Mouse (Mus musculus): ENCODE results near the gene Mucl3.

Mucl3 gene

DNA sequence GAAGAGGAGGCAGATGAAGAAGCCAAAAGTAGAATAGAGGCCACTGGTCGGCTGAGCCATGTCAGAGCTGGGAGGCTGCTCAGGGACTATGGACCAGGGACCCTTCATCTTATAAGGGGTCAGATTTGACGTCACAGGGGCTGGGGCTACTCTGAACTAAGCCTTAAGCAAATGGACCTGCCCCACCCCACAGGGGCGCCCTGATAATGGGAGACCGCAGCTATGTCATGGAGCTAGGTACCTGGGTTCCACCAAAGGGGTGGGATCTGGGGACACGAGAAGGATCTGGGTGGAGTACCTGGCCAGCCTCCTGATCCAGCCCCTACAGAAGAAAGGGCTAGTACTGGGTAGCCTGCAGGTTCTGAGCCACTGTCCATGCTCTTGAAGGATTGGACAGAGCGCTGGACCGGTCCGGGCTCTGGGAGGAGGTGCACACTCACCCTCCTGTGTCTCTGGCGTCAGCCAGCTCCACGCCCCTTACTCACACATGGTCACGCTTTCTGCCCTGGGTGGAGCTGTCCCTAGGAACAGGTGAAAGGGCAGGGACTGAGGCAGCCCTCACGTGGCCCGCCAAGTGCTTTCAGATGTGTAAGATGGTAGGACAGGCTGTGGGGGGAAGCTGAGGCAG, at the start of gene Mucl3:
Gene Mucl3, minus strand, starts transcription at position 87 of the 628 bp plus-strand sequence.
- DNase-seq (ENCODE audit: low read depth), result no peak

DNA sequence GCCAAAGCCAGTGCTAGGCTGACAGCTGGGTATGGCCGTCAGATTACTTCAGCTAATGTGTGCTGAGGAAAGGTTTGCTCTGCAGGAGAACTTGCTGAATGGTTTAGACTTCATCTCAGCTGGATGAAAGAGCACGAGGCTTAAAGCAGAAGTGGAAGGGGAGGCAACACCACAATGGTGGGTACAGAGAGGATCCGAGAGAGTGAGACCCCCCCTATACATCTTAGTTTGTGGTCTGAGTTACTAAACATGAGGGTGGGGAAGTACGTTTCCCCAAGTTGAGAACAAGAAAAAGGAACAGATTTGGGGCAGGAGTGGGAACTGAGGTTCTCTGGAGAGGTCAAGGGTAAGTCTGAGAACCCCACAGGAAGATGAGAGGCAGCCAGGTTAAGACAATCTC, 48.9 kb upstream of the Mucl3 start:
- DNase-seq (ENCODE audit: low read depth), result no peak

DNA sequence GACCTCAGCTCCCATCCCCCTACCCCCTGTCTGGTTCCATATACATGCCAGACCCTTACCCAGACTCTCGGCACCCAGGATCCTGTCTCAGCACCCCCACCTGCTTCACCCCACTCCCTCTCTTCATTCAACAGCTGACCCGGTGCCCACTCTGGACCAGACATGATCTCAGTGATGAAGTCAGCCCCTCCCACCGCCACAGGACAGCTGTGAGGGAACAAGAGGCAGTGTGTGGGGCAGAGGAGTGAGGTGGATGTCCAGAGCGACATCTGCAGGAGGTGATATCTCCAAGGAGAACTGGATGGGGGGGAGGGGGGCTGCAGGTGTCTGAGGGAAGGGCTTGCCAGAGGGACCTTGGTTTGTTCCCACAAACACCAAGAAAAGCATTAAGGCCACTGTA, 48.3 kb upstream of the Mucl3 start:
- no peak for DNase-seq (ENCODE audit: low read depth)

DNA sequence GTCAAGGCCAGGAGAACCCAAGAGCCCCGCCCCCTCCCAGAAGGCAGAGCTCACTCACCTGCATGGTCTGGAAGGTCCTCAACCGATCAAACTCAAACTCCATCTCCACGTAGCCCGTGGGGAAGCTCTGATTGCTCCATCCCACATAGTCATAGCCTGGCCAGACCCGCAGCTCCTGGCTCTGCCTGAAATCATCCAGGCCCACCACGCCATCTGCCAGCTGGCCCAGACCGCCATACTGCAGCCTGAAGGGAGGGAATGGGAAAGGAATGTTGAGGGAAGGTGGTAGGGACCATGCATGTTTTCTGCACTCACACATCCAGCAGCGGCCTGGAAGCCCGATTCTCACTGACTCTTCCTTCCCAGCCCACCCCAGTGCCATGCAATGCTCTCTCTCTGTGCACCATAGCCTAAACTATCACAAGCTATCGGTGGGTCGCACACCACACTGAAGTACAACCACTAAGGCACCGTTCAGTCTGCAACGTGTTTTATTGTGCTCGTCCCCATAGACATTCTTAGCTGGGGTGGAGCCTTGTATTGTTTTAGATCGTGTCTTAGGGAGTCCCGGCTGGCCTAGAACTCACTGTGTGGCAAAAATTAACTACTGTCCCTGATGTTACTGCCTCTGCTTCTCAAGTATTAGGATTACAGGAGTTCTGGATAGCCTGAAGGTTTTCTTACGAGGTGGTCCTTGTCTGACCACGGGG, 46.6 kb upstream of the Mucl3 start:
- no peak for DNase-seq (ENCODE audit: low read depth)

DNA sequence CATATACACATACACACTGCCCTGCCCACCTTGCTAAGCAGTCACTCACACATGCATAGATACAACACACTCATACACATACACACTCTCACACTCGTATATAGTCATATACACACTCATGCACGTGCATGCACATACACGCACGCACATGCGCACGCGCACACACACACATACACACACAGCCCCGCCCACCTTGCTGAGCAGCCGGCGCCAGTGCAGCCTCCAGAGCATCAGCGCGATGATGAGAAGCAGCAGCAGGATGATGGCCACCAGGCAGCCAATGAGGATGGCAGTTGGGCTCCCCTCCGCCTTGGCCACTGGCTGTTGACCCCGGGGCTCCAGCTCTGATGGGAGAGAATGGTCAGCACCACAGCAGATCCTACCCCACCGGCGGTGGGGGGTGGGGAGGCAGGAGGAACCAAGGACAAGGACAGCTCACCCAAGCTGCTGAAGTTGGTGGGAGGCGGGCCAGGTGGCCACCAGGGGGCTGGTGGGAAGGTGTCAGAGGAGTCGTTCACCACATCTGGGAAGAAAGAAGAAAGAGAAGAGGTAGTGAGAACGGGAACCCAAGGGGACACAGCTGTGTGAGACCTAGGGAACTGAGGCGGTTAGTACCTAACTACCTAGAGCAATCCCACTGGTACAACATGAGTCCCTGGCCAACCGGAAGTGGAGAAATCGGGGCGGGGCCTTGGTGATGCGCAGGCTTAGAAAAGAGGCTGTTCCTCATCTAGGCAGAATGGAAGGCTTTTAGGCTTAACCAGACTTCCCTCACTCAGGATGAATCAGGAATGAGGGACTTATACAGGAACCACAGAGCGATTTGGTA, 45.1 kb upstream of the Mucl3 start:
- peak; percentile 20 for DNase-seq (ENCODE audit: low read depth)

DNA sequence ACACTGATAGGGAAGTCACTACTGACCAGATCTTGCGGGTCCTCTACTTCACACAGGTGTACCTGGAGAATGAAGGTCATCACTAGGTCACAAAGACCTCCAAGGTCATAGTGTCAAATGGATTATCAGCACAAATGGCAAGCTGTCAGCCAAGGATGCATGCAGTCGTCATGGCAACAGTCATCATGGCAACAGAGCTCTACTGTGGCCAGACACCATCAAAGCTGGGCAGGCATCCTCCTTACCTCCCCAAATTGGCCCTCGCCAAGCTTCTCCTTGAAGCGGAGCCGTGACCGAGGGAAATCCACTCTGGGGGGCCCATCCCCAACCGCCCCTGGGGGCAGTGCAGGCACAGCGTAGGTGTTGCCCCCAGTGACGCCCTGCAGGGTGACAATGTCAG, 41.6 kb upstream of the Mucl3 start:
- no peak for DNase-seq (ENCODE audit: low read depth)

DNA sequence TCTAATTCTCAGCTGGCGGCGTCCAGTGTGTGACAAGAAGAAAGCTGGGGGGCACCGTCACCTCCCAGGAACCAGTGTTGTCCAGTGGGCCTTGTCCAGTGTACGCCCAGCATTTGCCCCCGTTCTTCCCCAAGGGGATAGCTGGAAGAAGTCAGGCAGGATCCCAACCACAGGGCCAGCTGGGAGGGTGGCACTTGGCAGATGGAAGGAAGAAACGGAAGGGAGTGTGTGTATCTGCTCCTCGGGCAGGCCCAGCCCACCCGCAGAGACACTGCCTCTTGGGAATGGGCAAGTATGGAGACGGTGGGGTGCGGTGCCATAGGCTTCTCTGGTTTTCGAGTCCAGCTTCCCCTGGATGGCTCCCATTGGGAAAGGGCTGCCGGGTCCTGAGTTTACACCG, 38.5 kb upstream of the Mucl3 start:
- no peak for DNase-seq (ENCODE audit: low read depth)

DNA sequence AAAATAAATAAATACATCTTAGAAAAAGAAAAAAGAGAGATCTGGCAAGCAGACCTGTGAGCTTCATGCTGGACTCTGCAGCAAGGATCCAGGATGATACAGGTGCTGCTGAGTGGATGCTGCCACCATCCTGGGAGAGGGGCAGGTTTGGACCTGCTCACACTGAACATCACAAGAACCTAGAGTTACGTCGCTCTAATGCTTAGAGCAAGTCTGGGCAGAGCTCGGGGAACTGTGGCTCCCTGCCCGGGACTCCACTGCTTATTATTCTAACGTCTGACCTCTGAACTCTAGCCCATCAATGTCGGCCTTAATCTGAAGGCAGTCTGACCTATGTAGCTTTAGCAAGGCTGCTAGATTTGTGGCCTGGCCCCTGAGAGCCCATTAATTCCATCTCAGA, 37.1 kb upstream of the Mucl3 start:
- no peak for DNase-seq (ENCODE audit: low read depth)

DNA sequence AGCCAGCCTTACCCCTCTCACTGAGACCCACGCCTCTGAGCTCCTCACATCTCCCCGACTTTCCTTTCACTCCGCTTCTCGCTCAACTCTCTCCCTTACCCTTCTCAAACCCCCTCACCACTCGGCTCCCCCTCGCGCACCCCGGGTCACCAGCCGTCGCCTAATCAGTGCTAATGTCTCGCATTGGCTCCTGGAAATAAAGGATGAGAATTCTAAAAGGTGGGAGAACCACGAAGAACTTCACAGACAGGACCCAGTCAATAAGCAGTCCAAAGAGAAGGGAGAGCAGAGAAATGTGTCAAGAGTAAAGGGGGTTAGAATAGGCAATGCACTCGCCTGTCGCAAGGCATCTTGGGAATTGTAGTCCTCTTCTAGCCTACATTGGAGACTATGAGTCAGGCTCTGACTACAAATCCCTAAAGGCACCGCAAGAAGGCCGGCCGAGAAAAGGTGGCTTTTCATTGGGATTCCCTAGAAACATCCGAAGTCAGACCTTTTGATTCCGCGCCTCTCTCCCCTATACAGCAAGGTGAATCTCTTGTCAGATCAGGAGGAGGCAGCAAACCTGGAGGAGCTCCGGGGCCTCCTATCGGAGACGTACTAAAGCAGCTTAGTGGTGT, 30.0 kb upstream of the Mucl3 start, which contains the start of gene Gtf2h4:
Gene Gtf2h4, minus strand, starts transcription at position 324 of the 620 bp plus-strand sequence.
- peak; percentile 99 for DNase-seq (ENCODE audit: low read depth)

DNA sequence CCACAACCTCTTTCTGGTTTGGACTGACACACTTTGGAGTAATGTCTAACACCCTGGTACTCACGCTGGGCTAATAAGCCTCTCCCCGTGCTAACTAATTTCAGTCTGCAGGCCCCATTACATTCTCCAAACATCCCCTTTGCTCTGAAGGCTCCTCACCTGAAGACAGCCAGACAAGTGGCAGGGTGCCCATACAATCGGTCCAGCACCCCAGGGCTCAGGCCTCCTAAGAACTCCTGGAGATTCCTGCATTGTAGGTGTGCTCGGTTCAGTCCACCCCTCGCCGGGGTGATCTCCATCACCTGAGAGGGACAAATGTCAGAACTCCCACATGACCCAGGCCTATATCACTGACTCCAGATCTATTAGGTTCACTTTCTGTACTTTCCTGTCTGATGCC, 29.0 kb upstream of the Mucl3 start:
- DNase-seq (ENCODE audit: low read depth), result no peak

DNA sequence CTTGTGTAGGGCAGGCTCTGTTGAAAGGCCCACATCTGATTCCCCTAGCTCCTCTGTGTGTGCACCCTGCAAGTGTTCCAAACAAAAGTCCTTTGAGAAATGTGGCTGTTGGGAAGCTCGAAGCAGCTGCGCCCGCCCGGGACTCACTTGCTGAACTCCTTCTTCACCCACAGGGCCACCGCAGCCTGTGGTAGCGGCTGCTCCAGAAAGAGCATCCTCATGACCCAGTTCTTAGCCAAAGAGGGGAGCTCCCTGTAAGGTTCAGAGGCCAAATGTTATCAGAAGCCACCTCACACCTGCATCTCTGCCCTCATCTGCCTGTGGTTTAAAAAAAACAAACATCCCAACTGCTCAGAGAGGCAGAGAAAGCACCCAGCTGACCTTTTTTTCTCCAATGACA, 28.4 kb upstream of the Mucl3 start:
- DNase-seq (ENCODE audit: low read depth), result no peak

DNA sequence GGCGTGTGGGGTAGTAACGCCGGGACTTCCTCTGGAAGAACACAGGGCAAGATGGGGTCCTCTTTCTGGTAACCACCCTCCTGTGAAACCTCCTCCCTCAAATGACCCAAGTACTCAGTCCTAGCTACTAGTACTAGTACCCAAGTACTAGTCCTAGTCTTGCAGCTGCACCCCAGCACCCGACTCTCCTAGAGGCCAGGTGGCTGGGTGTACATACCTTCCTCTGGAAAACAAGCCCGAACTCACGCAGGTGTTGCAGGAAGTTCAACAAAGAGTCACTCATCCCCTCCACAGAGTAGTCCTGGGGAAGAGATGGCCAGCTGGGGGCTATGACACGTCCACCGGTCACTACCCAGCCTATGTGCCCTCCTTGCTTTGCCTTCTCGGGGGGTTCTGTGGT, 26.2 kb upstream of the Mucl3 start:
- DNase-seq (ENCODE audit: low read depth), result no peak

DNA sequence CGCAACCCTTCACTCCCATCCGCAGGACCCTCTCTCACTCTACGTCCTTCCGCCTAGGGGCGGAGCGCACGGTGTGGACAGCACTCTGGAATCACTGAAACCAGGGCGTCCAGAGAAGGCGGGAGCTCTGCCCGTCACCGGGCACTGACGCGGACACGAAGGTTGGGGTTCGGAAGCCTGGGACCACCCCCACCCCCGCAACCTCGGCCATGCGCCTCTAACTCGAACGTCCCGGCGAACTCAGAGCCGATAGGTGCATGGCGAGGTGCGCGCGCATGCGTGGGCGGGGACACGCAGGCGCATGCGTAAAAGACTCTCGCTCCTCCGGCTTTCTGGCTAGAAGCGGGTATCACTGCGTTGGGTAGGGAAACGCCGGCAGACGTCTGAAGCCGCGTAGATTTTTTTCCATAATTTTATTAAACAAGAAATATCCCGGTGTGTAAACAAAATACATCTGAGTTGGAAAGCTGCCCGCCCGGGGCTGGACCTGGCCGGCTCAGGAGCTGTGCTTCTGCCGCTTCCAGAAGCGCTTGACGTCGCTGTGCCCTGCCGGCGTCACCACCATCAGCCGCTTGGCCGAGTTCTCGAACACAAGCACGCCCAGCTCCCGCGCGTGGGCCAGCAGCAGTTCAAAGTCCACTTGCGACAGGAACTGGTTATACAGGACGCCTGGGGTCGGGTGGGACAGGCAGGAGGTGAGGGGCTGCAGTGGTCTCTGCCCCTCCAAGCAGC, 24.0 kb upstream of the Mucl3 start, which contains the start of gene Vars2:
Gene Vars2, minus strand, starts transcription at position 259 of the 732 bp plus-strand sequence.
- peak; percentile 93 for DNase-seq (ENCODE audit: low read depth)

DNA sequence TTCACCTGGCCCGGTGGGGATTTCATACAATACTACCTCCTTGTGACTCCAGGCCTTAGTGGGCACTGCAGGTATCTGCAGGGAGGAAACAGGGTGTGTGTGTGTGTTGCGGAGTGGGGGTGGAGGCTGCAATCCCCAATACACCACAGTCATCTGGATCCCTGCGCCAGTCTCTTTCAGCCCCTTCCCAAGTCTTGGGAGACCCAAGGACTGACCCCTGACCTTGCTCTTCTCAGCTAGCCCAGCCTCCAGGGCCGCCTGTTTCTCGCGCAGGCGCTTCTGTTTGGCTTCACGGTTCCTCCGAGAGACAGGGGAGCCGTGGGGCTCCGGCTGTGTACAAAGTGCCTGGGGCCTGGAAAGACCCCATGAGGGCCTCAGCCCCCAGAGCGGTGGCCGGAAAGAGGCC, 23.4 kb upstream of the Mucl3 start:
- peak; percentile 65 for DNase-seq (ENCODE audit: low read depth)

DNA sequence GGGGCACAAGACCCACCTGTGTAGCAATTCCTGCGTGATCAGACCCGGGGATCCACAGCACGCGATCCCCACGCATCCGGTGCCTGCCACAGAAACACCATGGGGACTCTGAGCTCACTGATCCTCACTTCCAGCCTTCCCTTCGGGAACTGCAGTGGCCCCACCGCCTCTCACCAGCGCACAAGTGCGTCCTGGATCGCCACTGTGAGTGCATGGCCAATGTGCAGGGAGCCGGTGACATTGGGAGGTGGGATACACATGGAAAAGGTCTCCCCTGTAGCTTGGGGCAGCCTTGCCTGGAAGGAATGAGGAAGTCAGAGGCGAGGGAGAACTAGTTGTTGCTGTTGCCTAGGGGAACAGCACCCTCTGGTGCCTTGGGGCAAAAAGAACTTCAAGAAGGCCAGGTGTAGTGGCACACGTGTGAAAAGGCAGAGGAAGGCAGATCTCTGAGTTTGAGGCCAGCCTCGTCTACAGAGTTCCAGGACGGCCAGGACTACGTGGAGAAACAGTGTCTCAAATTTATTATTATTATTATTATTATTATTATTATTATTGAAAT, 22.5 kb upstream of the Mucl3 start:
- peak; percentile 80 for DNase-seq (ENCODE audit: low read depth)

DNA sequence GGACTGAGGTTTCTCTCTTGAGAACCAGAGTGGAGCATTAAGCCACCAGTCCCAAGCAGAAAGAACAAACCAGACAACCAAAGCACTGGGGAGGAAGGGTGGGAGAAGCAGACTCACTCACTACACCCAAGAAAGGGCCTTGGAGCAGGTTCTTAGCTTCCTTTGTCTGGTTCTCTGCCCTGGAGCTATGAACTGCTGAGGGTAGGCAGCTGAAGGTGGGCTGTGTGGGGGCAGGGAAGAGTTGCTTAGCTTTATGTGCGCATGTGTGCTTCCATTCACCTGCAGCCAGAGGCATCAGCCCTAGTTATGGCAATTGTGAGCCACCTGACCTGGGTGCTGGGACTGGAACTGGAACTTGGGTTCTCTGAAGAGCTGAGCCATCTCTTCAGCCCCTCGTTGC, 9.6 kb upstream of the Mucl3 start:
- DNase-seq (ENCODE audit: low read depth), result no peak

DNA sequence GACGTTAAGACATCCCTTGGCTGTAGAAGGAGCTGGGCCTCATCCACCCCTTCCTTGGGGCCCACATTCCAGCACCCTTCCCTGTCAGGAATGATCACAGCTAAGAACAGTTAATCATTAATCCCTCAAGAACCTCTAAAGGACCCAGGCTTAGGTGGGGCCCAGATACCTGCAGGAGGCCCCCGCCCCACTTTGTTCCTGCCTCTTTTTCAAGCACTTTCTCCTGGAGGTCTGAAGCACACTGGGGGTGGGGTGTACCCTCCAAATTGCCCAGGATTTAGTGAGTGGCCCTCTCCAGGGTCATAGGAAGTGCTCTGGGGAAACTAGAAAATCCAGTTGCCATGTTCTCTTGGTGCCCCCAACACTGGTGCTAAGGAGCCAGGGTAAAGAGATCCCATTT, 5.9 kb upstream of the Mucl3 start:
- no peak for DNase-seq (ENCODE audit: low read depth)

DNA sequence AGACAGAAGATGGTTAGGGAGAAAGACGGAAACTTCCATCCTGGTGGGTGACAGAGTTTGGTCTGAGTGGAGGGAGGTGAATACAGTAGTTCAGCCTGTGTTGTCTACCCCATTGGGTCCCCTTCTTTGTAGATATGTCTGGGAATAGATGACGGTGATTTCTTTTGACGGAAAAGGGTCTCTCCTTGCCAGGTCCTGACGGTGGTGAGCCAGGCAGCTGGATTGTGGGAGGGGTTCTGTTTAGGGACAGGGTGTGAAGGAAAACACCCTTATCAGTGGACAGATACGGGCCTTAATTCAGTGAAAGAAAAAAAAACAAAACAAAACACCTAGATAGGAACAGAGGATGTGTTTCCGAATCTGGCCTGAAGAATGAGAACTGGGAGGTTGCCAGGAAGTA, 4.1 kb downstream of the Mucl3 start:
- no peak for DNase-seq (ENCODE audit: low read depth)

DNA sequence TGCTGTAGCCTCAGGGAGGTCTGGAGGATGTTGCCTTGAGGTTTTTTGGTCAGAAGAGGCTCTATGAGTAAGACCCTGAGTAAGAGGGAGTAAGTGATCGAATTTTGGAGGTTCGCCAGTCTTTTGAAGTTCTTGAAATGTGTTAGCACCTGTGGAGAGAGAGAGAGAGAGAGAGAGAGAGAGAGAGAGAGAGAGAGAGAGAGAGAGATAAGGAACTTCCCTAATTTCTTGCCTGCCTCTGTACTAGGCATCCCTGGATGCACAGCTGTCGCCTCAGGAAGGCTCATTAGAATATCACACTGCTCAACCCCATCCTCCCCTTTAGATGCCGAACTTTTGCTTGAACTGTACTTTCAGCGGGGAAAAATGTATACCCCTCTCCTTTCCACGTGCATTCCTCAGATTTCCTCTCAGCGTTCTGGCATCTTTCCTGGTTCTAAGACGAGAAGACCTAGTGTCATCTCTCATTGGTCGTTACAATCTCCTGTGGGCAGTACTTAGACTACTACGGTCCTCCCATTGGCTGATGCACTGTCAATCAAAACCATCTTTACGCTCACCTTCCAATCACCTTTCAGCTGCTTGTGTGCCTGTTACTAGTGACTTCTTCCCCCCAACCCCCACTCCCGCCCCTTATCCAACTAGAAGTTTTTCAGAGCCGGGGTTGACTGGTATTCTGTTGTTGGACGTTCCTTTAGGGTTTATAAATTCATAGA, 4.9 kb downstream of the Mucl3 start:
- peak; percentile 68 for DNase-seq (ENCODE audit: low read depth)

DNA sequence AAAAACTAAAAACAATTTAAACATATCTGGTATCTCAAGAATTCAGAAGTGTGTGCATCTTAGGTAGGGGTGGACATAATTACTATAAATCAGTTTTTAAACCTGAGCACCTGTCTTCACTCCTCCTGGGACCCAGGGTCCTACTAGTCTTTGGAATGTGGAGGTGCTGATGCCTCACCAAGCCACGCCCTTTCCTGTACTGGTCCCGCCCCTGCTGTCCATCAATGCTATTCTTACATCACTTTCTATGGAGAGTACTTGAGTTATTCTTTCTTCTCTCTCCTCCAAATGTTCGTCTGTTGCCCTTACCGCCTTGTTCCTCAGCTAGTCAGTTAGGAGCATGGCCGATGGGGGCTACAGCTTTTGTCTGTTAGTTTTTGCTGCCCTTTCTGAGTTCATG, 7.1 kb downstream of the Mucl3 start:
- peak; percentile 62 for DNase-seq (ENCODE audit: low read depth)

DNA sequence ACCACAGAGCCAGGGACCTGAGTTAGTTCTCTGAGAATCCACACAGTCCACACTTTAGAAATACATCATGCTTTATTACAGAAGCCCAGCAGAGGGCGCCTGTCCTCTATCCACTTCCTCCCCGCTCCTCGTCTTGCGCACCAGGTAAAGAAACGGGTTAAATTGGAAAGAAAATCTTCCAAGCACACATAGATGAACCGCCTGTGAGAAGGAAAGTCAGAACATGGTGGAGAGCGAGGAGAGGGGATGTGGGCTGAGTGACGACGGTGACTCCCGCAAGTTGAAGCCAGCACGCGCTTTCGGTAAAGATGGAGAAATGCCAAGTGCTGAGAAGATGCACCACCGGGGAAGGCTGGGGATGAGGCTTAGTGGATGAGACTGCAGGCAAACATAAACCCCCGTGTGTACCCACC, 7.8 kb downstream of the Mucl3 start:
- peak; percentile 78 for DNase-seq (ENCODE audit: low read depth)

Data from 416B (cell line).